Mouse (Mus musculus) testis, postnatal 10 days (tissue): ENCODE measurements around the gene Nos1.
"Not testable (repeated sequence)": the region's sequence is repeated elsewhere in the genome, so short reads cannot be mapped to it uniquely, and the experiment has no call there.

Experiments
- DNase-seq: peaks from one replicate; pipeline ENCODE4 v3.0.0; 2021; ENCODE audit warnings: low spot score

Nos1 gene

GRCm38 (mm10) chr5:117840203-117840602 lies 59.4 kb downstream of the Nos1 start:
- DNase-seq, result no peak

DNA sequence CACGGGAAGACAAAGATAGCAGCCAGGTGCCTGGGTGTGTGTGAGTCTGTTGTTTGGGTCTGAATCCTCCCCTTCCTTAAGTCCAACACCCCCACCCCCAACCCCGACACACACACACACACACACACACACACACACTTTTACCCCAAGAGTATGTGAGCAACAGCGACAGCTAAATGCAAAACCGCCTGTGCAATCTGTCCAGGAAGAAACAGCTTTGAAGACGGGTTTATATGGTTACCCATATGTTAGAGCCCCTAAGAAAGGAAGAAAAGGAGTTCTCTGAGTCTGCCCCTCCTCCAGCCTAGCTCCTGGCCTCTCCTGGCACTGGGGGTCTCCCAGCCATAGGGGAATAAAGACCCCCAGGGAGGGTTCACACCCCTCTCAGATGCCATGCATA lies 60.2 kb downstream of the Nos1 start:
- DNase-seq, result no peak

DNA sequence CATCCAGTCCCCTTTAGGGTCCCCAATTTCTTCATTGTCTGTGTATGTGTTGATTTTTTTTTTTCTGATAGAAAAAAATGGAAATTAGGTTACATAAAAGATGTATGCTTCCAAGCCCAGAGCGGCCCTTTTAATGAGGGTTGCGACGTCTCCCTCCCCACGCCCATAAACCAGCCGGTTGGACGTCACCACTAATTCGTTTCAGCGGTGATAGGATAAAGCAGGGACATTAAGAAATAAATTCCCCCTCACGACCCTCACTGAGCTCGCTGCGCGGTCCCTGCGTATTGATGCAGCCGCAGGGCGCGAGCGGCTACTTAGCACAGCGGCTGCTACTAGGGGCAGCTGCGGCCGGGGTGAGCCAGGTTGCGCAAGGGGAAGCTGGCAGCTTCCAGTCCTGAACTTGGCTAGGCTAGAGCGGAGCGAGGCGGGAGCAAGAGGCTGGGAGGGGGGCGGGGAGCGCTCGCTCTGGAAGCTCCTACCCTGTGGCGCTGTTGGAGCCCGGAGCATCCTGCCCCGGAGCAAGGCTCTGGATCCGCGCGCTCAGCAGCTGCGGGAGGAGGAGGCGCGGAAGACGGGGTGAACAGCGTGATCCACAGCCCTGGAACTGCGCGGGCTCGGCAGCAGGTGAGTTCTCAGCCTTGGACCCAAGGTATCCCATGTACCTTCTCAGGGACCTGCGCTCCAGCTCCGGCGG lies 61.0 kb downstream of the Nos1 start:
- no peak for DNase-seq

GRCm38 (mm10) chr5:117842699-117843098 lies 61.9 kb downstream of the Nos1 start:
- no peak for DNase-seq

DNA sequence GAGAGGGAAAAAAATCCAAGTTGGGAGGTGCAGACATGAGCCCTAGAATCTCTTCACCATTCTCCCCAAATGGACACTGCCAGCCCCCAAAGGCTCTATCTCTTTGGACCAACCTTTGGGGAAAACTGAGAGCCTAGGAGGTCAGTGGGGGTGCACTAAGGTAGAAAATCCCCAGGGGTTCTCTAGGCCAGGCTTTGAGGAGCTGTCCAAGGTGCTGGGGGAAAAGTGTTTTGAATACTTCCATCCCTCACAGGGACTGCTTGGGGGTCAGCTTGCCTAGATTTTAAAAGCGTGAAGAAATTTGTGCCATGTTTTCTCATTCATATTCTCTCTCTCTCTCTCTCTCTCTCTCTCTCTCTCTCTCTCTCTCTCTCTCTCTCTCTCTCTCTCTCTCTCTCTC lies 63.8 kb downstream of the Nos1 start:
- no peak for DNase-seq

GRCm38 (mm10) chr5:117850474-117850873 lies 69.6 kb downstream of the Nos1 start:
- DNase-seq, result no peak

DNA sequence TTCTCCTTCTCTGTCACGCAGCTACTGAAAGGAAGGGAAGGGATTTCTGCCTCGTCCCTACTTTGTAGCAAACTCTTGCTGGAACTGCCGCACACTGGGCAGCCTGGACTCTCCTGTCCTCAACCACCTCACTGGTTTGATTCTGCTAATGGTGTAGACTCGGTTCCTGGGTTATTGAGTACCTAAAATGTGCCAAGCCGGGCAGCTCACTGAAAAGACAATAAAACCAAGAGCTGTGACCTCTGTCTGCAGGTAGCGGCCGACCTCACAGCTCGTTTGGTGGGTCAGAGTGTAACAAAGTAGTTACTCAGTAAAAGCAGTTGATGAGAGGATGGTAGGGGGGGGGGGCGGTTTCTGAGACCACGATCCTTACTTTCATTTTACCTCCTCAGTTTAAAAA lies 72.9 kb downstream of the Nos1 start:
- no peak for DNase-seq

DNA sequence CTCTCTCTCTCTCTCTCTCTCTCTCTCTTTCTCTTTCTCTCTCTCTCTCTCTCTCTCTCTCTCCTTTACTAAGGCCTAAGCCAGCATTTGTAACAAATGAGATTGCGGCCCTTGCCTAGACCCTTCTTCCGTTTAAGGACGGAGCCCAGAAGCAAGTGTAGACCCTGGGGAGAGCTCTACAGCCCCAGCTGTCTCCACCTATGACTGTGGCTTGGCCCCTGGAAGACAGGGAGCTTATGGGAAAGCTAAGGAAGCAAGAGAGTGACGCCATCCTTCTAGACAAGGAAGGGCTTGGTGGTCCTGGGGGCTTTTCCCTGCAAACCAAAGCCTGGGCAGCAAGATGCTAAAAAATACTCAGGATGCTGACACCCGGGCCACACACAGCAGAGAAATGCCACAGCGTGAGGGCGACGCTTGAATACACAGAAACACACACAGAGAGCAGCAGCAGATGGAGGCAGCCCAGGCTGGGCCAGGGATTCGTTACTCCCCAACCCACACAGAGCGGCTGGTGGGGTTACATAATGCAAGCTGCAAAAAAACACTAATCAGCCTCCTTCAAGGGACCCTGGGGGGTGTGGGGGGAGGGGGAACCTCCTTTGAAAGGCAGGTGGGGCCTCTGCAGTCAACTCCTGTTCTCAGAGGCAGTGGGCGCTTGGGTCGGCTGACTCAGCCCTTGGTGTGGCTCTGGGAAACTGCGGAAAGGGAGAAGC lies 83.9 kb downstream of the Nos1 start:
- no peak for DNase-seq

GRCm38 (mm10) chr5:117865876-117866275 lies 85.0 kb downstream of the Nos1 start:
- DNase-seq, result no peak

DNA sequence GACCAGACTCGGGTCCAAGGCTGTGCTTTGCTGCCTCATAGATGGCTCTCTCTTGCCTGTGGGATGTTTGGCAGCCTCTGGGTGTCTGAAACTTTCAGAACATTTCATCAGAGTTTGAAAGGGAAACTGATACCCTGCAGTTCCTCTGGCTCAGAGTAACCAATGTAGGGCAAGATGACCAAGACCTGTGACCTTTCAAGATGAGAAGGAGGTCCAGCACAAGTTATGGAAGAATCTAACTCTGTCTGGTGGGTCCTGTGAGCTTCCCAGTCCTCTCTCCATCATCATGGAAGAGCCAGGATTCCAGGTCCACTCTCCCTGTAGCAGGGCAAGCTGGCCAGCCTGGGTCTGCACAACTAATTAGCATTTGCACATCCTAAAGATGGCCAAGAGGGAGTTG lies 90.8 kb downstream of the Nos1 start:
- DNase-seq, result no peak

DNA sequence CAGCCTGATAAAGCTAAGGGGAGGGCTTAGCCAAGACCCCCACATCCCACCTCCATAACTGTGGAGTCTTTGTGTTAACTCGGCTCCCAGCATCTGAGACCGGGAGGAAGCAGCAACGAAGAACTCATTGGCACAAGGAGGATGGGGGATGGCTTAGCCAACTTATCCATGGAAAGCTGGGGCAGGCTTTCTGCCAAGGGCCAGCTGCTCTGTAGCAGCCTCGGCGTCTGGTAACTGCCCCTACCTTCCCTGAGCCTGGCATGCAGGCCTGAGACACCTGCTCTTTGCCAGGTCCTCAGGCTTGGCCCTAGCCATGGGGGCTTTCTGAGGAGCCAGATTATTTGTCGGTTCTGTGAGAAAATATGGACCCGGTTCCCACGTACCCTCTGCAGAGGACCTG lies 93.0 kb downstream of the Nos1 start:
- no peak for DNase-seq

DNA sequence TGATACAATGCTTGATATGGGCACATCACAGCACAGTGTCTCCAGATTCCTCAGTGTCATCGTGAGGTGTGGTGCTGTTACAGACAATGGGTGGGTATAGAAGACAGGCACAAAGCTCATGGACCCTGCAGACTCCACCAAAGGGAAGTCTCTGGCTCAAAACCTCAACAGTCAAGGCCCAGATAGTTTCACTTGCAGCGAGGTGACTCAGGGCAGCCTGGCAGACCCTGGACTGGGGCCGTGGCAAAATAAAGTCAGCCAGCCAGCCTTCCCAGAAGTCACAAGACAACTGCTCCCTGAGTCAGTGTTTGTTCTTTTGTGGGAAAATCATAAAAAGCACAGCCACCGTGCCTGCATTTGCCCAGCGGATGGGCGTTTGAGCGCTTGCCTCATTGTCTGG lies 93.4 kb downstream of the Nos1 start:
- DNase-seq, result no peak

DNA sequence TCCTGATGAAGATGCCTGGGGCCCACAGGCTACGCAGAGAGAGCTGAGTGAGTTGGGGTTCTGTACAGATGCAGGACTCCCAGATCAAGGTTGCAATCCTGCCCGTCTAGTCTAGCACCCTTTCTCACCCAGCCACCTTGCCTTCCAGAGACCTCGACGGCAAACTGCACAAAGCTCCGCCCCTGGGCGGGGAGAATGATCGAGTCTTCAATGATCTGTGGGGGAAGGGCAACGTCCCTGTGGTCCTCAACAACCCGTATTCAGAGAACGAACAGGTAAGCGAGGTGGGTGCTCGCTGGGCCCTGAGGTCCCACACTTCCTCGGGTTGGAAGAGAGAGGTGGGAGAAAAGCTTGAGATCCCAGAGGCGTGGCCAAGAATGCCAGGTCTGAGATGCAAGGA lies 98.3 kb downstream of the Nos1 start:
- DNase-seq, result no peak

GRCm38 (mm10) chr5:117880916-117881555 lies 100.2 kb downstream of the Nos1 start:
- DNase-seq, result no peak

DNA sequence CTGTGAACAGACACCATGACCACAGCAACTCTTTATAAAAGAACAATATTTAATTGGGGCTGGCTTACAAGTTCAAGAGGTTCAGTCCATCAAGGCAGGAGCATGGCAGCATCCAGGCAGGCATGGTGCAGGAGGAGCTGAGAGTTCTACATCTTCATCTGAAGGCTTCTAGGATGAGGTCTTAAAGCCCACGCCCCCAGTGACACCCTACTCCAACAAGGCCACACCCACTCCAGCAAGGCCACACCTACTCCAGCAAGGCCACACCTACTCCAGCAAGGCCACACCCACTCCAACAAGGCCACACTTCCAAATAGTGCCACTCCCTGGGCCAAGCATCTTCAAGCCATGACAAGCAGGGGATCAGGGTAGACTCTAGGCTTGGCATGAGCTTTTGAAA lies 101.6 kb downstream of the Nos1 start:
- DNase-seq, result not testable (repeated sequence)

DNA sequence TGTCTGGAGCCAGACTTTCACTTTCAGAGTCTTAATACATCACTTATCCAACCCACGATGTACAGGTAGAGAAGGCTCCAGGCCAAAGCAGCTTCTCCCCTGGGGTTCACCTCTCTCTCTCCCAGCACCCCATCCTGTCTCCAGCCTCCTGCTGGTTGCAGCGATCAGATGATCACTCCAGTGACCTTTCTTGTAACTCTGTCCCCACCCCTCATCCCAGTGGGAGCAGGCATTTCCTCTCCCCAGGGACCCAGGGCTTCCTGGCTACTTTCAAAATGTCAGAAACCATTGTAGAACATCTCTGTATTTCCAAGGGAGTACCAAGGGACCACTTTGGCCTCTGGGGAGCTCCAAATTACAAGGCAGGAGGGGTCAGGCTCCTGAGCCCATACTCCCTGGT lies 104.2 kb downstream of the Nos1 start:
- no peak for DNase-seq

- no peak for DNase-seq
Observed at GRCm38 (mm10) chr5:117888126-117888525, 107.3 kb downstream of the Nos1 start.

- no peak for DNase-seq
Observed at GRCm38 (mm10) chr5:117888946-117889345, 108.1 kb downstream of the Nos1 start.

- no peak for DNase-seq
Observed at GRCm38 (mm10) chr5:117889571-117889970, 108.7 kb downstream of the Nos1 start.

GRCm38 (mm10) chr5:117890871-117891270 lies 110.0 kb downstream of the Nos1 start:
- DNase-seq, result no peak

- no peak for DNase-seq
Observed at GRCm38 (mm10) chr5:117891545-117891944, 110.7 kb downstream of the Nos1 start.

- no peak for DNase-seq
Observed at GRCm38 (mm10) chr5:117894050-117894449, 113.2 kb downstream of the Nos1 start.

DNA sequence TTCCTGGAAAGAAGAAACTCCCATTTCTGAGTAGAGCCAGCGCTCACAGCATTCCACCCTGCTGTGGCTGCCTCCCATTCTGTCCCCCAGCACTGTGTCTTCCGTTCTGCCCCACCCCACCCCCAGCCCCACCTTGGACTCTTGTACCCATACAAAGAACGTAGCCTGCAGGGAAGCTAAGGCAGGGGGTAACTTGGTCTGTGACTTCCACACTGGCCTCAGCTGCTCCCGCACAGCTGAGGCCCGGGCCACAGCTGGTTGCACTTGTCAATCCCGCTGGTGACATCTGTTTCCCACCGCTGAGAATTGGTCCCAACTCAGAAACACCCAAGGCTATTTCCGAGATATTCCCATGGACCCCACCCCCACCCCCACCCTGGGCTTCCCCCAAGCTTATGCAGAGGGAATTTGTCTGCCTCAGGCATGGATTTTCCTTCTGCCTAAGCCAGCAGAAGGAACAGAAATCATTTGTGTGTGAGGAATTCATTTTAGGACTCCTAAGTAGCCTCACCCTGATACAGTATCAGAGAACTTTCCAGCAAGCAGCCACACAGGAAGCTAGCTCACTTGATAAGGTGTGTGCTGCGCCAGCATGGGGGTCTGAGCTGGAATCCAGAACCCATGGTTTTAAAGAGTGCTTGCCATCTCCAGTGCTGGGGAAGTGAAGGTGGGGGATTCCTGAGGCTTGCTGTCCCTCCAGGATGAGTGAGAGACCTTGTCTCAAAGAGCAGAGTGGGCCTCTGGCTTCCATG lies 117.4 kb downstream of the Nos1 start:
- no peak for DNase-seq
